Mouse (Mus musculus) G1E-ER4 (cell line): ENCODE data around the gene Usp51. TPM values are rescaled to one million over a fixed set of nuclear protein-coding genes. Genes with fewer than 3 reads are reported as not detected.

Experiments used
- GATA1 ChIP-seq: IDR thresholded peaks from one replicate; pipeline ENCODE4 v1.8.0; 2012; ENCODE audit warnings: low read length, inconsistent platforms
- polyA plus RNA-seq: library from polyadenylated mRNA; stranded (reverse); fragments of >175 nt; gene quantifications from 2 replicates; pipeline ENCODE4 v1.2.3, GENCODE M21; 2012

Gene Usp51
- not detected in 2 replicates for polyA plus RNA-seq

DNA sequence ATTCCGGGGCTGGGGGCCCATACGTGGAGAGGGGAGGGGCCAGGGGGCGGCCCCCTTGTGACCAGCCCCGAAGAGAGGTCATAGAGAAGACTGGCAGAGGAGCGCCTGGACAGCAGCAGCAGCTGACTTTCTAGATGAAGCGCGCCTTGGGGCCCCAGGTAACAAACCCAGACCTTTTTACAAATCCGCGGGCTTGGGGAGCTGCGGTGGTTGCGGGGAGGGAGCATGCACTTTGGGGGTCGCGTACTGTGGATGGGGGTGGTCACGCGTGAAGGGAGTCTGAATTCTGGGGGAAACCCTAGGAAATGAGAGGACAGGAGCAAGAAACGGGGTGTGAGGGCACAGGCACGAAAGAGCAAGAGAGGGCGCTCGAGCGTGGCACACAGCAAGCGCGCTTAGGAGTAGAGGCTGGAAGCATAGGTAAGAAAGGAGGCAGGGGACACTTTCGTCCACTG, at the start of gene Usp51:
Usp51 (plus strand) TSS at position 83 of the 455 bp plus-strand sequence.
- no peak for TF ChIP-seq GATA1

DNA sequence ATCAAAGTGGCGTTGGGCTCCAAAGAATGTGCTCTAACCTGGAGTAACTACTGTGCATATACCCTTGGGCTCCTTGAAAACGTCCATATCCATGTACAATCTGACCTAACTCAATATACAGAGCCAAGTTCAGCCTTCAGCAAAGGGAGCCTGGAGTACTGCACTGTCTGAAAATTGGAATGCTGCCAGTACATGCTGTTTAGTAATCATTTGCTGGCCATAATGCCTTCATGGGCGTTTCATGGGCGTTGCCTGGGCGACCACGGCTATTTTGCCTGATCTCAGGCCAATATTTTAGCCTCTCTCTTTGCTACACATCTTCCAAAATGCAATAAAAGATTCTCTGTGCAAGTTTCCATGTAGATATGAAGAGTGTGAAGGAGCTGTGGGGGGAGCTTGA, 36.7 kb upstream of the Usp51 start:
- TF ChIP-seq GATA1 = no peak

DNA sequence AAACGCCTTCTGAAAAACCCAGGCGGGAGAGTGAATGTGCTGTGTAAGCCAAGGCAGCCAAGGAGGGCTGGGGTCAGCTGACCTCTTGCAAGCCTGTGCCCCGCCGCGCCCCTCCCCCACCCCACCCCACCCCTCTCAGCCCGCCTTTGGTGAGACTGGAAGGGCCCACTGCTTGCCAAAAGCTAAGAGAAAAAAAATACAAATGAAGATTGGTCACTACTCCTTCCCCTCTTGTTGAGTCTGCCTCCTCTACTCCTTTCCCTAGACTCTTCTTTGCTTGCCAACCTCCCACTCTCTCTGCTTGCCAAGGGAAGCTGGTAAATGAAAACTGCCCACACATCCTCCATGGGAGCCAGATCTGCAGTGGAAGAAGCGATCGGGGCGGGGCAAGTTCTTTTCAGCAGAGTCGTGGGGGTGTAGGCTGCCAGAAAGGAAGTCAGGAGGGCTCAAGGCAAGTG, 32.0 kb upstream of the Usp51 start:
- TF ChIP-seq GATA1 = no peak

DNA sequence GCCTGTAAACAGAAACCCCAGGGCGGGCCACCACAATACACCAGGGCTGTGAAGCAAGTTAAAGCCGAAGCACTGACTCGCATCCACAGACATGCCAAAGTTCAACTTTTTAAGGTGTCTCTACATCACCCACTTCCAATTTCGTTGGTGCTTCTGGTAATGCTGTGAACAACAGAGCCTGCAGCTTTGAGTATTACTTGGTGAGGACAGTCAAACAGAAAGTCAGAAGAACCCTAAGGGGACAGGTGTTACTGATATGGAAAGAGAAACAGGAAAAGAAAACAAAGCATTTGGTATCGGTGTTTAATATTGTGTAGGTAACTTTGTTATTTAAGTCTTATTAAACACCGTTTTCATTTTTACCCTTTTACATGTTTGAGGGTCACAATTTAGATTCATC, 29.7 kb upstream of the Usp51 start:
- no peak for TF ChIP-seq GATA1

DNA sequence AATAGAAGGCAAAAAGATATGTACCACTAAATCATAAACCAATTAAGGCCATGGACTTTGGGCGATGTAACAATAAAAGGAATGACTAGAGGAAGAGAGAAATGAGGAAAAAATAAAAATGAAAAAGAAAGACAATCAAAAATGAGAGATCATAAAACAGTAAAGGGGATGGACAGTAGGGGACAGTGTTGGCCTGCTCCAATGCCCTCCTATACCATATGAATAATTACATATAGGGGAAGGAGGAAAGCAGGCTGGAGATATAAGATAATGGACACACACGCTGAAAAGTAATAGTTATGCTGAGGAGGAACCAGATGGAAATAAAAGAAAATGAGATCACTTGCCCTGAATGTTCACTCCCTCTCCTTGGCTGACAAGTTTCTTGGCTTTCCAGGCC, 21.3 kb upstream of the Usp51 start:
- no peak for TF ChIP-seq GATA1

DNA sequence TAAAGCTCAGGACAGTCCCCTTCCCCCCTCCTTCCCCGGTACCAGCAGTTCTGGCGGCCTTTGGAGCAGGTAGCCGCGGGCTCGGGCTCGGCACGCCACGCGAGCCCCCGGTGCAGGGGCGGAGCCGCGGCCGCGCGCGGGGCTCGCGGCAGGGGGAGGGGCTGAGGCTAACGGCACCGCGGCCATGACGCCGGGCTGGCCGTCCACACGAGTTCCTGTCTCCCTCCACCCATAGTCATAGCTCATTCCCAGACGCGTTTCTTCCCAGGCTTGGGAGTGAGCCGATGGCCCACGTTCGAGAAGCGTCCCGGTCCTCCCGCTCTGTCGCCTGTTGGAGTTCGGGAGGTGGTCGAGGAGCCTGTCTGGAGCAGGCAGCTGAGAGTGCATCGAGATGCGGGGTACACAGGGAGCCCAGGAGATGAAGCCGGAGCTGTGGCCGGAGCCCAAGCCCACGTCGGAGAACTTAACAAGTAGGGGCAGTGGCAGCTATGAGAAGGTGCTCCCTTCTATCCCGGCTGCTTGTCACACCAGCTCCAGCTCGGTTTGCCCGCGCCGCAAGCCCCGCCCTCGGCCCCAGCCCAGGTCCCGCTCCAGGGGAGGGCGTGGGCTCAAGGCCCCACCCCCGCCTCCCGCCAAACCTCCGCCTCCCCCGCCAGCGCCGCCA, 884 bp downstream of the Usp51 start:
- no peak for TF ChIP-seq GATA1

DNA sequence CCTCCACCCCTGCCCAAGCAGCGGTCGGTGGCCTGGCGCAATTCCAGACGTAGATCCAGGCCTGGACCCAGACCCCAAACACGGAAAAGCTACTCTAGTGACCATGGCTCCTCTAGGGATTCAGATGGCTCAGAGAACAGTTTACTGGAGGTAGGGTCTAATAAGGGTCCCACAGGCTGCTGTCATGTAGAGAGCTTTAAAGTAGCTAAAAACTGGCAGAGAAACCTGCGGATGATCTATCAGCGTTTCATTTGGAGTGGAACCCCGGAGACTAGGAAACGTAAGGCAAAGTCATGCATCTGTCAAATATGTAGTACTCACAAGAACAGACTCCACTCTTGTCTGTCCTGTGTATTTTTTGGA, 1.4 kb downstream of the Usp51 start:
- no peak for TF ChIP-seq GATA1

DNA sequence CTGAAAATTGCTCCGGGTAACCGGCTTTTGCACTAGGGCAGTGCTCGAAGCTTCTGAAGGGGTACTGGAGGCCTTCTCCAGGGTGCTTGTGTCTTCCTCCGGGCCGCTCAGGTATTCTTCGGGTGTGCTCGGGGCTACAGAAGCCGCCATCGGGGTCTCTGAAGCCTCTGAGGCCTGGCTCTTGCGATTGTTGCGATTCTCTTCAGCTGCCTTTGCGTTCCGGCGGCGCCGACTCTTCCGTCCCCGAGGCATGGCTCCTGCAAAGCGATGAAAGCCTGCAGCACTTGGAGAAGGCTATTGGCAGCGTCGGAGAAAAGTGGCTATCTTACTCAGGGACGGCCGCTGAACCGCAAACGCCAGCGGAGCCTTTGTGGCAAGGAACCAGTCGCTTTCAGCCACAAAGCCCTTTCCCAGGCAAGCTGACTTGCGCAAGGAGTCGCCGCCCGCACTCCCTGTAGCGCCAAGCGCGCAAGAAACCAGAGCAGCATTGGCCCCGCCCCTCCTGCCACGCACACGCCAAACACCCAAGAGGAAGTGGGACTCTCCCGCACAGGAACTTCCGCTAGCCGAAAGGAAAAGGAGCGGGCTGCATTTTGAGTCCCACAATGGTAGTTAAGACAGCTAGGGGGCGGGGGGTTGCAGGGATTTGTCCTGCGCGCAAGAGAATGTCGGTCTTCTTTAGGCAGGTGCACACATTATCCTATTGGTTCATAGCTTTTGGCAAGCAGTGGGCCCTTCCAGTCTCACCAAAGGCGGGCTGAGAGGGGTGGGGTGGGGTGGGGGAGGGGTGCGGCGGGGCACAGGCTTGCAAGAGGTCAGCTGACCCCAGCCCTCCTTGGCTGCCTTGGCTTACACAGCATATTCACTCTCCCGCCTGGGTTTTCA, 31.1 kb downstream of the Usp51 start, which contains the start of gene Mageh1:
Mageh1 (minus strand) TSS at position 489 of the 885 bp plus-strand sequence.
- TF ChIP-seq GATA1 = no peak

Other genes starting within 250 kb of the Usp51 start
- gene Shroom2, start 237.0 kb upstream of the Usp51 start, polyA plus RNA-seq = not detected in 2 replicates
- gene Gpr143, start 224.5 kb upstream of the Usp51 start, polyA plus RNA-seq = not detected in 2 replicates
- not detected in 2 replicates for gene Mageh1, start 31.1 kb downstream of the Usp51 start, polyA plus RNA-seq
- gene Foxr2, start 112.3 kb downstream of the Usp51 start, polyA plus RNA-seq = not detected in 2 replicates
- not detected in 2 replicates for gene Rragb, start 133.5 kb downstream of the Usp51 start, polyA plus RNA-seq
- gene Klf8, start 231.0 kb downstream of the Usp51 start, polyA plus RNA-seq = not detected in 2 replicates